Mouse (Mus musculus) hindbrain, embryonic 14.5 days (tissue): ENCODE results near the gene Maff. TPM values are rescaled to one million over a fixed set of nuclear protein-coding genes. Genes with fewer than 3 reads are reported as not detected.

Source experiments
- ATAC-seq: fragments of 200-750 bp; cut with Nextera tagmentation; 2 replicates; pipeline ENCODE4 v1.8.0; 2017; ENCODE audit warnings: moderate number of reproducible peaks, mild to moderate bottlenecking, moderate TSS enrichment, moderate library complexity; ENCODE audit not compliant: low FRiP score
- DNase-seq: peaks from one replicate; pipeline ENCODE4 v3.0.0-alpha.2; 2015; ENCODE audit warnings: low spot score
- H3K27ac ChIP-seq: fragments of 300-500 bp; sonication (generic); 2 replicates; pipeline ENCODE4 v1.5.1; 2014; ENCODE audit warnings: mild to moderate bottlenecking, moderate library complexity
- H3K27me3 ChIP-seq: fragments of 300-500 bp; sonication (generic); 2 replicates; pipeline ENCODE4 v1.6.1; 2014; ENCODE audit warnings: mild to moderate bottlenecking, low read length, mixed read lengths; ENCODE audit not compliant: control insufficient read depth, insufficient read depth
- H3K36me3 ChIP-seq: fragments of 300-500 bp; sonication (generic); replicated peaks from 2 replicates; pipeline ENCODE4 v1.6.1; 2014; ENCODE audit not compliant: control insufficient read depth, insufficient read depth
- H3K4me1 ChIP-seq: fragments of 300-500 bp; sonication (generic); replicated peaks from 2 replicates; pipeline ENCODE4 v1.6.1; 2014; ENCODE audit warnings: antibody characterized with exemption, low read length, mixed read lengths; ENCODE audit not compliant: control insufficient read depth, insufficient read depth
- H3K4me2 ChIP-seq: fragments of 300-500 bp; sonication (generic); replicated peaks from 2 replicates; pipeline ENCODE4 v1.6.1; 2014; ENCODE audit warnings: mild to moderate bottlenecking, moderate library complexity
- H3K4me3 ChIP-seq: fragments of 300-500 bp; sonication (generic); replicated peaks from 2 replicates; pipeline ENCODE4 v1.5.1; 2014; ENCODE audit warnings: mild to moderate bottlenecking, low read length
- H3K9ac ChIP-seq: fragments of 300-500 bp; sonication (generic); 2 replicates; pipeline ENCODE4 v1.6.1; 2014
- H3K9me3 ChIP-seq: fragments of 300-500 bp; sonication (generic); 2 replicates; pipeline ENCODE4 v1.6.1; 2016; ENCODE audit warnings: low read length; ENCODE audit not compliant: control insufficient read depth
- WGBS: fragments of 180-500 bp; shearing (Covaris S2); extraction: QIAGEN DNeasy Blood & Tissue Kit; methylation state at CpG from one replicate; pipeline ENCODE4 v1.1.7; 2014; 5-methylcytosine and 5-hydroxymethylcytosine counted together
- polyA plus RNA-seq: library from polyadenylated mRNA; unstranded; fragments of >200 nt; fragmentation: Nextera tagmentation; extraction: Ambion mirVana; gene quantifications from 2 replicates; pipeline ENCODE4 v1.2.1, GENCODE M21; 2014

The Maff gene
- polyA plus RNA-seq, 1 experiment from 2014 or later: 1.1 TPM

DNA sequence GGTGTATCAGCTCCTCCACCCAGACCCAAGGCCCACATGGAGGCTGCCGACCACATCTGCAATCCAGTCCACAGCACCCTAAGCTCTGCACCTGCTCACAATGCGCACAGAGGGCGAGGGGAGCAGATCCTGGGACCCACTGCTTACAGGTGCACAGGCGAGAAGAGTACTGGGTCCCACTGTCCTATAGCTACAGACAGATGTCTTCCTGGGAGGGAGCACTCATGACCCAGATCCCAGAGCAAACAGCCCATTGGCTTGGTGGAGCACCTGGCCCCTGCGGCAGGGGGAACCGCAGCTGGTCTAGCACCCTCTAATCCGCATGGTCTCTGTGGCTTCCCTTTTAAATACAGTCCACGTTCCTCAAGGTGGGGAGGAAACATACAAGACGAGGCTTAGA is 35.2 kb downstream of the Maff start:
- WGBS: 91% methylated on average over 9 of the region's 9 CpGs
- no peaks in the 10 kb centered on the region for H3K27me3 ChIP-seq
- peaks cover 18% of the 10 kb centered on the region for H3K36me3 ChIP-seq
- DNase-seq (no peak), ATAC-seq (no peak)
- no peak overlapping the region for H3K4me3 ChIP-seq
- no peaks in the 10 kb centered on the region; the same call in 1 of the 2 replicates for H3K4me1 ChIP-seq
- H3K27ac ChIP-seq: no peak overlapping the region
- H3K9me3 ChIP-seq: no peaks in the 10 kb centered on the region
- no peak overlapping the region for H3K9ac ChIP-seq
- no peak overlapping the region for H3K4me2 ChIP-seq

DNA sequence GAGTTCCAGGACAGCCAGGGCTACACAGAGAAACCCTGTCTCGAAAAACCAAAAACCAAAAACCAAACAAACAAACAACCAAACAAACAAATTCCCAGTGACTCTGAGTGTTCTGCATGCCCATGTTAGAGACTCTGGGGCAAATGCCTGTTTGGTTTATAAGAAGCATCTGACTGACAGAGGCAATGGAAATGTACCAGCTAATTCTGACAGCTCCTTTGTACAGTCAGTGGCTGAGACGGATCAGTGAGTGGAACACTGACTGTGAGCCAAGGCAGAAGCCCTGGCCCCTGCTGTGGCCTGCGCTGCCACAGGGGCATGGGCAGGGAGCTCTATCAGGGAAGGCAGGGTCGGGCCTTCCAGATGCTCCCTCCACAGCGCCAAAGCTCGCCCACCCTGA is 40.7 kb downstream of the Maff start:
- Histone ChIP-seq H3K27ac (no peak overlapping the region), H3K4me3 (no peak overlapping the region), H3K4me1 (peaks cover 8% of the 10 kb centered on the region; the same call in 1 of the 2 replicates), H3K9me3 (no peaks in the 10 kb centered on the region), H3K9ac (no peak overlapping the region), H3K36me3 (no peaks in the 10 kb centered on the region; the same call in 1 of the 2 replicates), H3K4me2 (no peak overlapping the region), H3K27me3 (no peaks in the 10 kb centered on the region)
- ATAC-seq (no peak), DNase-seq (no peak)
- 61% methylated on average over 6 of the region's 6 CpGs for WGBS

DNA sequence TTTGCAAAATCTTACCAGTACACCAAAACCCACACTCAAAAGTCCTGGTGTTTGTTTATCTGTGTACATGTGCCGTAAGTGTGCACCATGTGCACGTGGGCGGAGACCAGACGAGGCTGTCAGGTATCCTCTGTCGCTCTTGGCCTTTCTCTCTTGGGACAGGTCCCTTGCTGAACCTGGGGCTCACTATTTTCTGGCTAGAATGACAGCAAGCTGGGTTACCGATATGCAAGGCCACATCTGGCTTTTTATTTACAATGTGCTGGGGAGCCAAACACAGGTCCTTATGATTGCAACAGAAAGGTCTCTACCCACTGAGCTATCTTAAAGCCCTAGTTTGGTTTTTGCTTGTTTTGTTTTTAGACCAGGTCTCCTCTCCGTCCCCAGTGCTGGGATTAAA is 41.2 kb downstream of the Maff start:
- H3K36me3 ChIP-seq: no peaks in the 10 kb centered on the region; the same call in 1 of the 2 replicates
- H3K4me1 ChIP-seq: peaks cover 14% of the 10 kb centered on the region; the same call in 1 of the 2 replicates
- no peak overlapping the region for H3K4me2 ChIP-seq
- ATAC-seq: no peak
- H3K9ac ChIP-seq: no peak overlapping the region
- 82% methylated on average over 7 of the region's 7 CpGs for WGBS
- no peak overlapping the region for H3K4me3 ChIP-seq
- H3K27ac ChIP-seq: no peak overlapping the region
- no peaks in the 10 kb centered on the region for H3K27me3 ChIP-seq
- H3K9me3 ChIP-seq: no peaks in the 10 kb centered on the region
- DNase-seq: no peak

DNA sequence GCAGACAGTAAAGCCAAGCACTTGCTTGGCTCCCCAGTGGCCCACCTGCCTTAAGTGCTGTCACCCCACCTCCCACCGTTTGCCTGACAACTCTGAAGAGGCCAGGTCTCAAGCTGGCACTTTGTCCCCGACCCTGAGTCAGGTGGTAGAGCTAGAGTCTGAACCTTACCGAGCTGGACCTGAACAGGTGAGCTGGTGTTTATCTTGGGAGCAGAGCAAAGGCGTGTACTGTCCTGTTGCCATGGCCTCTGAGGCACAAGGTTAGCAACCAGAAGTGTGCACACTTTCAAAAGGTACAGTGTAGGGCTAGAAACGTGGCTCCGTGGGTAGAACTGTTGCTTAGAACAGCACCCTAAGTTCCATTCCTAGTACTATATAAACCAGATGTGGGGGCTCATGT is 41.8 kb downstream of the Maff start:
- H3K4me1 ChIP-seq: peaks cover 14% of the 10 kb centered on the region; the same call in 1 of the 2 replicates
- H3K4me2 ChIP-seq: no peak overlapping the region
- ATAC-seq (no peak), DNase-seq (no peak)
- WGBS: 79% methylated on average over 6 of the region's 6 CpGs
- no peaks in the 10 kb centered on the region for H3K27me3 ChIP-seq
- no peaks in the 10 kb centered on the region for H3K9me3 ChIP-seq
- no peaks in the 10 kb centered on the region; the same call in 1 of the 2 replicates for H3K36me3 ChIP-seq
- H3K4me3 ChIP-seq: no peak overlapping the region
- H3K27ac ChIP-seq: no peak overlapping the region
- no peak overlapping the region for H3K9ac ChIP-seq

DNA sequence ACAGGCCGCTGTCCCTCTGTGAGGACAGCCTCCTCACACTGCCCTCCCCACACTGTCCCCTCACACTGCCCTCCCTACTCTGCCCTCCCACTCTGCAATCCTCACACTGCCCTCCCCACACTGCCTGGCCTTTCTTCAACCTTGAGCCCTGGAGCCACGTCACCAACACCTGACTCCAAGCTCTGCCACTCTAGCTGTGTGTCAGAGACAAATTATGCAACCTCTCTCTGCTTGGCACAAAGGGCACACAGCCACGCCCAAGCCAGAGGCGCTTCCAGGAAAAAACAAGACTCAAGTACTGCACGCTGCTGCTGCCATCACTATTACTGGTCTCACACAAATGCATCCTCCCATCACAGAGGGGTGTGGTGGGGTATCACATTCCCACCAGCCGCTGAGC is 44.0 kb downstream of the Maff start:
- Histone ChIP-seq H3K27ac (no peak overlapping the region), H3K4me1 (peaks cover 18% of the 10 kb centered on the region; the same call in 1 of the 2 replicates), H3K36me3 (peaks cover 3% of the 10 kb centered on the region; the same call in 1 of the 2 replicates), H3K4me3 (no peak overlapping the region), H3K9ac (no peak overlapping the region), H3K27me3 (no peaks in the 10 kb centered on the region), H3K4me2 (no peak overlapping the region), H3K9me3 (no peaks in the 10 kb centered on the region)
- no peak for DNase-seq
- no peak for ATAC-seq
- WGBS: 85% methylated on average over 6 of the region's 6 CpGs

DNA sequence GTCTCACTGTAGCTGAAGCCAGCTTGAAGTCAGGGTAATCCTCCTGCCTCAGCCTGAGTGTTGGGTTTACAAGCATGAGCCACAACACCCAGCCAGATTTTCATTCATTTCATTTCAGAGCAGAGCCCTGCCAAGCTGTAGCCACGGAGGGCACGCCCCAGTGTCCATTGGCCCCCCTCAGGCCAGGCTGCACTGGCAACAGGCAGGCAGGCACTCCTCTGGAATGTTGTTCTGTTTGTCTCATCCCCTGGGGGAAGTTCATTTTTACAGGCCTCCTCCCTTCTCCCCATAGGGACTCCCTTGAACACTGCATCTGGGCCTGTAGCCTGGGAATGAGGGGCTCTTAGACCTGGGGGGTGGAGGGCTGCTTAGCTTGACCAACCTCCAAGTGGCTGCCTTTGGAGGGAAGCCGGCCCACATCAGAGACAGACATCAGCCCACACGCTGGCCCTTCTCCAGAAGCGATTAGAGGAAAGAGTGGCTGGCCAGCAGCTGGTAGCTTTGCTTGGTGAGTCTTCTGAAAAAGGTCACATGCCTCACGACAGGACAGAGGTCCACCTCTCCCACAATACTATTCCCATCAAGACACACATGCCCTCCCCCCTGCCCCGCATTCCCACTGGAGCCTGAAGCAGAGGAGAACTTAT is 45.1 kb downstream of the Maff start:
- no peak overlapping the region for H3K9ac ChIP-seq
- 38% methylated on average over 7 of the region's 7 CpGs for WGBS
- peaks cover 18% of the 10 kb centered on the region; the same call in 1 of the 2 replicates for H3K4me1 ChIP-seq
- no peak overlapping the region for H3K4me2 ChIP-seq
- H3K36me3 ChIP-seq: 0 out of 2 replicates have a peak, but pooled peaks cover 6% of the 10 kb centered on the region
- no peak overlapping the region for H3K4me3 ChIP-seq
- H3K27me3 ChIP-seq: no peaks in the 10 kb centered on the region
- no peaks in the 10 kb centered on the region for H3K9me3 ChIP-seq
- no peak for ATAC-seq
- no peak overlapping the region for H3K27ac ChIP-seq
- DNase-seq: no peak

DNA sequence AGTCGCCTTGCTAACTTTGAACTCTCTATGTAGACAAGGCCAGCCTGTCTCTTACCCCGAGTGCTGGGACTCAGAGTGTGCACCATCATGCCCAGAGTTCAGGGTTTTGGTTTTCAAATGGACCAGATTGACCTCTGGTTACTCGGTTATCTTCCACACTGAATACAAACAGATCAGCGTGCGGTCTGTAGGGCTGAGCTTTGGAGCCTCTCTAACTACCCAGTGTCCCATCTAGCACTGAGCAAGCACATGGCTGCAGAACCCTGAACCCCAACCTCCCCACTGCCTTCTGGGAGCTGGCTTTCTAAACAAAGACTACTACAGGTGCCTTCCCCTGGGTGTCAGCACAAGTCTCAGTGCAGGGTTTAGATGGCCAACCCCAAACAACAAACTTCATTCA is 46.1 kb downstream of the Maff start:
- H3K4me1 ChIP-seq: peaks cover 18% of the 10 kb centered on the region; the same call in 1 of the 2 replicates
- H3K4me3 ChIP-seq: no peak overlapping the region
- H3K9ac ChIP-seq: no peak overlapping the region
- no peak overlapping the region for H3K4me2 ChIP-seq
- no peaks in the 10 kb centered on the region for H3K27me3 ChIP-seq
- DNase-seq (no peak), ATAC-seq (no peak)
- H3K9me3 ChIP-seq: no peaks in the 10 kb centered on the region
- no peak overlapping the region for H3K27ac ChIP-seq
- WGBS: 90% methylated on average over 5 of the region's 5 CpGs
- H3K36me3 ChIP-seq: 0 out of 2 replicates have a peak, but pooled peaks cover 6% of the 10 kb centered on the region

DNA sequence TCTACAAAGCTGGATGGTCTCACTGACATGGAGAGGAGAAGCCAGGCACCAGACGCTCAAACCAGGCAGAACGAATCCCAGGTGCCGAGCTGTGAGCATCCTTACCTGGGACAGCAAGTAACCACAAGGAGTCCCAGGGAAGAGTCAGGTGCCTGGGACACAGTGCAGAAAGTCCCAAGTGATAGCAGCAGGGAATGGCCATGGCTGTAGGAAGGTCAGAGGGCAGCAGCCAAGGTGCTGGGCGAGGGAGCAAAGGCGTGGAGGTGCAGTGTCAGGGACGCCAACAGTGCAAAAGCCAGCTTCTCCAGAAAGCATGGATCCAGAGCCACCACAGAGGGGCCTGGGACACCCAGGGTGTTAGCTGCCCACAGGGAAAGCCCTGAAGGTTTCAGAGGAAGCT is 46.7 kb downstream of the Maff start:
- Histone ChIP-seq H3K4me1 (peaks cover 18% of the 10 kb centered on the region; the same call in 1 of the 2 replicates), H3K4me3 (no peak overlapping the region), H3K9ac (no peak overlapping the region), H3K9me3 (no peaks in the 10 kb centered on the region), H3K27me3 (no peaks in the 10 kb centered on the region), H3K4me2 (no peak overlapping the region), H3K27ac (no peak overlapping the region), H3K36me3 (0 out of 2 replicates have a peak, but pooled peaks cover 6% of the 10 kb centered on the region)
- ATAC-seq (no peak), DNase-seq (no peak)
- WGBS: 81% methylated on average over 6 of the region's 6 CpGs

DNA sequence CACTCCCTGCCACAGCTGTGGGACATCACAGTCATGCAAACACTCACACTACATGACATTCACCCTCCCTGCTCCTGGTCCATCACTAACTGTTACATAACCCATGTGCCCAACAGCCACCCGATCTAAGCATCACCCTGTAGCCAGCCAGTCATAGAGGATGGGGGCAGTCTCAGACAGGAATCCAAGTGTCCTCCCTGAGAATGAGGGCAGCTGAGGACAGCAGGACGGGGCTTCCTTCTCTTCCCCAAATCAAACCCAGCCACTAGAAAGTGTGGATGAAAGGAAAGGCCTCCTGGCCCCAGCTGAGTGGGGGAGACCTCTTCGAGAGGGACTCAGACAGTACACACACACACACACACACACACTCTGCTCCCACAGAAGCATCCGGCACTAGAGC is 48.4 kb downstream of the Maff start:
- Histone ChIP-seq H3K4me3 (no peak overlapping the region), H3K27ac (no peak overlapping the region), H3K36me3 (0 out of 2 replicates have a peak, but pooled peaks cover 6% of the 10 kb centered on the region), H3K9me3 (no peaks in the 10 kb centered on the region), H3K27me3 (no peaks in the 10 kb centered on the region), H3K4me2 (0 out of 2 replicates have a peak overlapping the region, but pooled peaks have one; percentile 4), H3K9ac (no peak overlapping the region), H3K4me1 (peaks cover 18% of the 10 kb centered on the region; the same call in 1 of the 2 replicates)
- DNase-seq (no peak), ATAC-seq (no peak)
- 77% methylated on average over 4 of the region's 4 CpGs for WGBS
